Mouse (Mus musculus): ENCODE data around the gene Cnot9. TPM values are rescaled to one million over a fixed set of nuclear protein-coding genes. Genes with fewer than 3 reads are reported as not detected.

The Cnot9 gene
- polyA plus RNA-seq, 1 experiment = 28.4 TPM

DNA sequence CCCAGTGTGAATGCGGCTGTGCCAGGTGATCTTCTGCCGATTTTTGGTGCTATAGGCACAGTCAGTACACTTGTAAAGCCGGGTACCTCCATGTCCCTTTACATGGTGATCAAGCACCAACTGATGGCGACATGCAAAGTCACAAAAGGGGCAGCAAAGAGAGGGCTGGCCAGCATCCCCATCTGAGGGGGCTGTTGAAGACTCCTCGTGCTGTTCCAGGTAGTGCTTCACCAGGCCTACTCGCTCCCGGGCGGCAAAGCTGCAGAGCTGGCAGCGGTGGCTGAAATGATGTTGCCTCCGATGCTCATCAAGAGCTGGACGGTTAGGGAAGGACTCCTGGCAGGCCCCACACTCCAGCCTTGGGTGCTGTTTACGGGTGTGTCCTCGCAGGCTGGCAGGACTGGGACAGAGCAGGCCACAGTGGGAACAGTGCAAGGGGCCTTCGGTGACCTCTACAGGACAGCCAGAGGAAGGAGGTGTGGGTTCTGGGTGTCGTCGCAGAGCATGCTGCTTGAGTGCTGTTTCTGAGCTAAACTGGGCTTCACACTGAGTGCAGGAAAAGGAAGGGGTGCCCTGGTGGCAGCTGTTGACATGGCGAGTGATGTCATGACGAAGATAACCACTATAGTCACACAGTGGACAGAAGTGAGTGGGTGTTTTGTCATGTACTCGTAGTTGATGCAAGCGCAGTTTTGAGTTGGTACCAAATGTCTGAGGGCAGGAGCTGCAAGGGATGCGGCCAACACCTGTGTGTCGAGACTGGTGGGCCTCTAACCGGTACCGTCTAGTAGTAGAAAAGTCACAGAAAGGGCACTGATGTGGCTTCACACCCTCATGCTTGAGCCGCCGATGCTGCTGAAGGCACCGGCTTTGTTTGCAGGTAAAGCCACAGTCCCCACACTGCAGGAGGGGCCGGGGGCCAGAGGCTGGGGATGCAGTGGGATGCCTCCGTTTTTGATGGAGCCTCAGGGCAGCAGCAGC lies 64.2 kb downstream of the Cnot9 start:
- WGBS = 88% methylated on average over 29 of the region's 29 CpGs
- Histone ChIP-seq H3K4me3 (replicated peaks; ENCODE audit: insufficient read depth, low read depth, low read length) (no peak overlapping the region), H3K27ac (ENCODE audit: insufficient read depth, low read length) (no peak overlapping the region), H3K4me1 (ENCODE audit: control insufficient read depth, insufficient read depth, low read length) (no peaks in the 10 kb centered on the region), H3K27me3 (ENCODE audit: control insufficient read depth, insufficient read depth, low read length) (no peaks in the 10 kb centered on the region)
- TF ChIP-seq POLR2A (IDR thresholded peaks at IDR 0.05; ENCODE audit: borderline replicate concordance, insufficient read depth, low read length) (no peak), CTCF (IDR thresholded peaks at IDR 0.05; ENCODE audit: borderline replicate concordance, insufficient read depth, low read depth, low read length) (peak; percentile 17; the same call in 1 of the 2 replicates)
- DNase-seq = no peak

Other genes with a start within 250 kb of the Cnot9 start
- not detected in 2 replicates for gene Gpbar1, start 227.5 kb upstream of the Cnot9 start, polyA plus RNA-seq (2012; rRNA removed)
- gene Aamp, start 221.3 kb upstream of the Cnot9 start, polyA plus RNA-seq (2012; rRNA removed) = 186 and 198 TPM in 2 replicates
- 185 and 201 TPM in 2 replicates for gene Pnkd, start 221.1 kb upstream of the Cnot9 start, polyA plus RNA-seq (2012; rRNA removed)
- gene Tmbim1, start 200.4 kb upstream of the Cnot9 start, polyA plus RNA-seq (2012; rRNA removed) = 56.1 and 58.2 TPM in 2 replicates
- gene Catip, start 143.9 kb upstream of the Cnot9 start, polyA plus RNA-seq (2012; rRNA removed) = 2.1 and 3.3 TPM in 2 replicates
- 4.7 and 5.6 TPM in 2 replicates for gene Slc11a1, start 130.9 kb upstream of the Cnot9 start, polyA plus RNA-seq (2012; rRNA removed)
- gene Ctdsp1, start 114.5 kb upstream of the Cnot9 start, polyA plus RNA-seq (2012; rRNA removed) = 35.7 and 37.2 TPM in 2 replicates
- gene Vil1, start 96.7 kb upstream of the Cnot9 start, polyA plus RNA-seq (2012; rRNA removed) = 0.39 and 0.59 TPM in 2 replicates
- gene Plcd4, start 36.8 kb downstream of the Cnot9 start, polyA plus RNA-seq (2012; rRNA removed) = 28.1 and 29.0 TPM in 2 replicates
- gene Usp37, start 38.2 kb downstream of the Cnot9 start, polyA plus RNA-seq (2012; rRNA removed) = 11.7 and 12.5 TPM in 2 replicates
- 26.8 and 30.1 TPM in 2 replicates for gene Zfp142, start 82.2 kb downstream of the Cnot9 start, polyA plus RNA-seq (2012; rRNA removed)
- 26.7 and 28.9 TPM in 2 replicates for gene Bcs1l, start 82.2 kb downstream of the Cnot9 start, polyA plus RNA-seq (2012; rRNA removed)
- gene Rnf25, start 95.3 kb downstream of the Cnot9 start, polyA plus RNA-seq (2012; rRNA removed) = 145 and 146 TPM in 2 replicates
- 4.7 and 6.2 TPM in 2 replicates for gene Stk36, start 95.4 kb downstream of the Cnot9 start, polyA plus RNA-seq (2012; rRNA removed)
- gene Ttll4, start 155.7 kb downstream of the Cnot9 start, polyA plus RNA-seq (2012; rRNA removed) = 22.4 and 24.9 TPM in 2 replicates
- 30.4 and 32.4 TPM in 2 replicates for gene Cyp27a1, start 207.5 kb downstream of the Cnot9 start, polyA plus RNA-seq (2012; rRNA removed)
- gene Prkag3, start 243.2 kb downstream of the Cnot9 start, polyA plus RNA-seq (2012; rRNA removed) = 0.33 and 0.52 TPM in 2 replicates